Mouse (Mus musculus): ENCODE data around the gene Gpx5.
"Not testable (repeated sequence)": the region's sequence is repeated elsewhere in the genome, so short reads cannot be mapped to it uniquely, and the experiment has no call there.

The Gpx5 gene

DNA sequence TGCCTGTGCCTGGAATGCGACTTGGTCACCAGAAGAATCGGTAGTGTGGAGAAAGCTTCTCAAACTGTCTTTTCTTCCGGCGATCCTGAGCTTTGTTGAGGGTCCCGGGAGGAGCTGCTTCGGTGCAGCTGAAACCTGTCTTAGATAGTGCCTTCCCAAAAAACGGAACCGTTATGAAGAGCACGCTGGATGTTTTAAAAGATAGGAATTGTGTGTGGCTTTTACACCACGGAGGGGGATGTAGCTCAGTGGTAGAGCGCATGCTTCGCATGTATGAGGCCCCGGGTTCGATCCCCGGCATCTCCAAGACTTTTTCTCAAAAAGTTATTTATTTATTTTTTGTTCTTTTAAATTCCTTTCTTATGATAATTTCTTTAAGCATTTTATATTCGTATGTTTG lies 38.5 kb downstream of the Gpx5 start:
- DNase-seq (ENCODE audit: low read depth, low spot score): no peak
- 0 out of 2 replicates have a peak, but pooled peaks cover 2% of the 10 kb centered on the region for H3K27me3 ChIP-seq (ENCODE audit: control insufficient read depth, insufficient read depth, low read length, poor library complexity, severe bottlenecking)

DNA sequence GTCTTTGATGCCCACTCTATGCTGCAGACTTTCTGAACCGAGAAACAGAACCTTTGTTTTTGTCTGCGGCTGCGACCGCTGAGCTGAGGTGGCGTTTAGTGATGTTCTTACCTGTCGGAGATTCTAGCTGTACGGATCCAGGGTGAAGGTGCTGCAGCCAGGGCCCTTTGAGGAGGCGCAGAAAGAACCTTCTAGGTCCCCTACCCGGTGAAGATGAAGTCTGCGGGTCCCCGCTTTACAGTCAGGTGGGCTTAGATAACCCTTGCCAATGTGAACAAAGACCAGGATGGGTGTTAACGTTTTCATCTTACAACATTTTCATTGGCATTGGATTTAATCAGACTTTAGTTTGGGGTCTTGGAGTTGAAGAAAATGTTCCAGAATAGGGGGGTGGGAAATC lies 39.0 kb downstream of the Gpx5 start:
- Histone ChIP-seq H3K27me3 (ENCODE audit: control insufficient read depth, insufficient read depth, low read length, poor library complexity, severe bottlenecking) (0 out of 2 replicates have a peak, but pooled peaks cover 2% of the 10 kb centered on the region), H3K36me3 (ENCODE audit: control insufficient read depth, insufficient read depth, low read length, poor library complexity, severe bottlenecking) (no peaks in the 10 kb centered on the region)
- no peak for DNase-seq (ENCODE audit: low read depth, low spot score)

More for the DNA sequence above, 38.5 kb downstream of the Gpx5 start:
- H3K36me3 ChIP-seq (ENCODE audit: control insufficient read depth, insufficient read depth, low read length, poor library complexity, severe bottlenecking): no peaks in the 10 kb centered on the region

DNA sequence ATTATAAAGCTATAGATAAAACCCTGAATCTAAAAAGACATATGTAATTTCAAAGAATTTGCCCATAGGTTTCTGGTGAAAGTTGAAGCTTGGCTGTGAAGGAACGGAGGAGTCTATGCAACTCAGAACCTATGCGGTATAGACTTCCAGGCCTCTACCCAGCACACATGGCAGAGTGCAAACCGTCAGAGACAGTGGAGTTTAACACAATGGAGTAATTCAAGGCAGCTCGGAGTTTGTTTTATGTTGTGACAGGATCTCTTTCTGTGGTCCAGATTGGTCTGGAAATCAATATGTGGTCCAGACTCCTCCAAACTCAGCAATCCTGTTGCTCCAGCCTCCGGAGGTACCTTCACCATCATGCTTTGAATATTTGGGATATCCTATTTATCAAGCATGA lies 39.5 kb downstream of the Gpx5 start:
- DNase-seq (ENCODE audit: low read depth, low spot score): no peak
- 0 out of 2 replicates have a peak, but pooled peaks cover 2% of the 10 kb centered on the region for H3K27me3 ChIP-seq (ENCODE audit: control insufficient read depth, insufficient read depth, low read length, poor library complexity, severe bottlenecking)
- H3K36me3 ChIP-seq (ENCODE audit: control insufficient read depth, insufficient read depth, low read length, poor library complexity, severe bottlenecking): no peaks in the 10 kb centered on the region

DNA sequence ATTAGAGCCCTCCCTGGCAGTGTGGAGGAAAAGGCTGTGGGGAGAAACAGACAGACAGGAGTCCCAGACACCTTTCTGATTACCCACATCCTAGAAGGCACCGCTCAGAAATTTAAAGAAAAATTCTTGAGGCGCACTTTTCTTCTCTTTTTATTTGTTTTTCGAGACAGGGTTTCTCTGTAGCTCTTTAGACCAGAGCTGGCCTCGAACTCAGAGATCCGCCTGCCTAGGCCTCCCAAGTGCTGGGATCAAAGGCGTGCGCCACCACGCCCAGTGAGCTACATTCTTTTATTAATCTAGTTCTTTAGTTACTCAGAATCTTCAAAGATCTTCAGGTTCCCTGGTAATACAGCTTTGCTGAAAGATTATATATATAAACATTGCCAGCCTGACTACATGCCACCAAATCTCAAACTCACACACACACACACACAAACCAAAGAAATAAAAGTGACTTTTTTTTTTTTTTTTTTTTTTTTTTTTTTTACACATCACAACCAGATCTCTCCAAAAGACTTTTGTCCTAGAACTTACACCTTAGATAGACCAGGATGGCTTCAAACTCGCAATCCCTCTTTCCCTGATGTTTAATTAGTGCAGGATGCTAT lies 42.4 kb downstream of the Gpx5 start:
- H3K27me3 ChIP-seq (ENCODE audit: control insufficient read depth, insufficient read depth, low read length, poor library complexity, severe bottlenecking): 0 out of 2 replicates have a peak, but pooled peaks cover 2% of the 10 kb centered on the region

DNA sequence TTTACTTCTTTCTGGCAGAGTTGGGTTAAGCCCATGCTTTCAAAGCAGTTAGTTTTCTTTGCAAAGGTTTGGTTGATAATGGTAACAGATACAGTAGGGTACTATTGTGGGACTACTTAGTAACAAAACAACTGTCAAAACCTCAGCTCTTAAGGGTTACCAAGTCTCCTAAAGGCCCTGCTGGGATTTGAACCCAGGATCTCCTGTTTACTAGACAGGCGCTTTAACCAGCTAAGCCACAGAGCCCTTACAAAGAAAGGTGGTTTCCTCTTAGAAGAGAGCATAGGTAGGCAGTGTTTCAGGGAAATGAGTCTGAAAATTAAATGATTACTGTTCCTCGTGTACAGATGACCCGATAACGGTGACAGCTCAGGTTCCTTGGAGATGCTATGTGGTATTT lies 43.5 kb downstream of the Gpx5 start:
- no peak for DNase-seq (ENCODE audit: low read depth, low spot score)
- Histone ChIP-seq H3K27me3 (ENCODE audit: control insufficient read depth, insufficient read depth, low read length, poor library complexity, severe bottlenecking) (0 out of 2 replicates have a peak, but pooled peaks cover 2% of the 10 kb centered on the region), H3K36me3 (ENCODE audit: control insufficient read depth, insufficient read depth, low read length, poor library complexity, severe bottlenecking) (no peaks in the 10 kb centered on the region)

More for the DNA sequence above, 42.4 kb downstream of the Gpx5 start:
- H3K36me3 ChIP-seq (ENCODE audit: control insufficient read depth, insufficient read depth, low read length, poor library complexity, severe bottlenecking): no peaks in the 10 kb centered on the region
- no peak for DNase-seq (ENCODE audit: low read depth, low spot score)

DNA sequence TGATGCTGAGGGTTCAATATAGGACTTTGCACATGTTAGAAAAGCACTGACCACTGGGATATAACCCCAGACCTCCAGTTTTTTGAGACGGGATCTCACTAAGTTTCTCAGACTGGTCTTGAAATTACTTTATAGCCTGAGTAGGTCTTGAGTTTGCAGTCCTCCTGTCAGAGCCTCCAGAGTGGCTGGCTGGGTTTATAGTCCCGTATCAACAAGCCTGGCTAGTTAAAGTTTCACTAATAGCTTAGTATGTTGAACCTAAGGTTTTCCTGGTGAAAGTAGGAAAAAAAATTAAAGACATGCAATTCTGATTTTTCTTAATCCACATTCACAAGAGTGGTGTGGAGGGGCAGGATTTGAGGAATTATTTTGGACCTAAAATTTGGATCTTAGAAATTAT lies 46.3 kb downstream of the Gpx5 start:
- DNase-seq (ENCODE audit: low read depth, low spot score): no peak
- Histone ChIP-seq H3K27me3 (ENCODE audit: control insufficient read depth, insufficient read depth, low read length, poor library complexity, severe bottlenecking) (0 out of 2 replicates have a peak, but pooled peaks cover 2% of the 10 kb centered on the region), H3K36me3 (ENCODE audit: control insufficient read depth, insufficient read depth, low read length, poor library complexity, severe bottlenecking) (no peaks in the 10 kb centered on the region)

DNA sequence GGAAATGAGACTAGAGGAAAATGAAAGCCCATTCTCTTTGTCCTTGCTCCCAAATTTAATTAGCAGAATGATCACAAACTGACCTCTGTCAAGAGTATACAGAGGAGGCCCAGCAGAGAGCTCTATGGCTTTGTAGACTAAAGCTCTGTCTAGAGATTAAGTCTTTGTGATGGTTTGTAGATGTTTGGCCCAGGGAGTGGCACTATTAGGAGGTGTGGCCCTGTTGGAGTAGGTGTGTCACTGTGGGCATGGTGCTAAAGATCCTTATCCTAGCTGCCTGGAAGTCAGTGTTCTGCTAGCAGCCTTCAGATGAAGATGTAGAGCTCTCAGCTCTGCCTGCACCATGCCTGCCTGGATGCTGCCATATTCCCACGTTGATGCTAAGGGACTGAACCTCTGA lies 47.6 kb downstream of the Gpx5 start:
- DNase-seq (ENCODE audit: low read depth, low spot score); H3K36me3 ChIP-seq (ENCODE audit: control insufficient read depth, insufficient read depth, low read length, poor library complexity, severe bottlenecking); H3K27me3 ChIP-seq (ENCODE audit: control insufficient read depth, insufficient read depth, low read length, poor library complexity, severe bottlenecking): not testable (repeated sequence)

DNA sequence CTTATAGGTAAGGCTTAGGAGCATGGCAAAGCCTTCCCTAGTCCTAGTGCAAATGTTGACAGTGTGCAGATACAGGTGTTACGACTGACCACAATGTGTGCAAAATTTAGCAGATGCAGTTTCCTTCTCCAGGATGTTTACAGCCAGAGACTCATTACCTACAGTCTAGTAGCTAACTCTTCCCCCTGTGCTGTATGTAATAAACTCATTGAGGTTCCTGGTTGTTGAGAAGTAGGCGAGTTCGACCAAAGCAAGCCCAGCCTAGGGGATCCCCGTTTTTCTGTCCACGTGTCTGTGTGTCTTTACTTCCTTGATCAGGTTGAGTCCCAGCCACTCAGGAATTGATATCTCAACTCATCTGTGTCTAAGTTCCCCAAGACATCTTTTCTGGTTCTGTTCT lies 48.4 kb downstream of the Gpx5 start:
- DNase-seq (ENCODE audit: low read depth, low spot score): no peak
- Histone ChIP-seq H3K36me3 (ENCODE audit: control insufficient read depth, insufficient read depth, low read length, poor library complexity, severe bottlenecking) (no peaks in the 10 kb centered on the region), H3K27me3 (ENCODE audit: control insufficient read depth, insufficient read depth, low read length, poor library complexity, severe bottlenecking) (no peaks in the 10 kb centered on the region)

DNA sequence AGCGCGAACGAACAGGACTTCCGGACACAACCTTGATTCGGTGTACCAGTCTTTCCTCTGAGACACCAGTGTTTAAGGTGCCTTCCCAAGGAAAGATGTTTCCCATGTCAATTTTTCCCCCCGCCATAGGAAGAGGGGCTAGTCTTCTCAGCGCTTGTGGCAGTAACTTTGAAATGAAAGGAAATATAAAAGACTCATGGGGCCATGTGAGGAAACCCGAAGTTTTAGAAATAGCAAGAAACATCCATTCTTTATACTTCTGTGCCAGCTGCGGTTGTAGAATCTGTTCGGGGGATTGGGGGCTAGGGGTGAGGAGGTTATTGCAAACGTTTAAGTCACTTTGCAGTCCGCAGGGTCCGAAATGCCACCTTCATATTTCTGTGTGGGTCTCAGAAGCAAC lies 49.3 kb downstream of the Gpx5 start:
- DNase-seq (ENCODE audit: low read depth, low spot score): no peak
- Histone ChIP-seq H3K36me3 (ENCODE audit: control insufficient read depth, insufficient read depth, low read length, poor library complexity, severe bottlenecking) (no peaks in the 10 kb centered on the region), H3K27me3 (ENCODE audit: control insufficient read depth, insufficient read depth, low read length, poor library complexity, severe bottlenecking) (no peaks in the 10 kb centered on the region)

DNA sequence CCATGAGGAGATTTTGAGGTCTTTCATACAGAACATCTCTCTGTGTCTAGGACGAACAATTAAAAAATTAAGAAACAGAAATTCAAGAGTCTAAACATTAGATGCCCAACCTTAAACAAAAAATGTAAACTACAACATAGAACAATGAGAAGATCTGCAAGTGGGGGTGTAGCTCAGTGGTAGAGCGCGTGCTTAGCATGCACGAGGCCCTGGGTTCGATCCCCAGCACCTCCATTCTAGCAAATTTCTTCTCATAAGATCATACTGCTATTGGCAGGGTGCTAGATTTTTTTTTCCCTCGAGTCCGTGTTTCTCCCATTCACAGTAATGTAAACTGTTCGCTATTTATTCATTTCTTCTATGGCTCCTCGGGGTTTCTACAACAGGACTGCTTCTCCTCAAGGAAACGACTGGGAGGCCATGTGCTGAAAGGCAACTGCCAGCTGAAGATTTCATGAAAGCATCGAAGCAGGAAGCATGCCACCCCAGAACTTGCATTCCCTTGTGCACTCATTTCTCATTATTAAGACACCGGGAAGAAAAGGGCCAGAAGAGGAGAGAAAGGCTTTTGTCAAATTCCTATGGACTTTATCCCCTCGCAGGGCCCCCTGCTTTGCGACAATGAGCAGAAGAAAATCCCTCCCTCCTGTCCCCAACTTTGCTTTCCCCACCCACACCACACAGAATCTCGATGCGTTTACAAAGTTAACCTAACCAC lies 50.0 kb downstream of the Gpx5 start:
- Histone ChIP-seq H3K27me3 (ENCODE audit: control insufficient read depth, insufficient read depth, low read length, poor library complexity, severe bottlenecking) (no peaks in the 10 kb centered on the region; the same call in 1 of the 2 replicates), H3K36me3 (ENCODE audit: control insufficient read depth, insufficient read depth, low read length, poor library complexity, severe bottlenecking) (no peaks in the 10 kb centered on the region)
- DNase-seq (ENCODE audit: low read depth, low spot score): no peak

DNA sequence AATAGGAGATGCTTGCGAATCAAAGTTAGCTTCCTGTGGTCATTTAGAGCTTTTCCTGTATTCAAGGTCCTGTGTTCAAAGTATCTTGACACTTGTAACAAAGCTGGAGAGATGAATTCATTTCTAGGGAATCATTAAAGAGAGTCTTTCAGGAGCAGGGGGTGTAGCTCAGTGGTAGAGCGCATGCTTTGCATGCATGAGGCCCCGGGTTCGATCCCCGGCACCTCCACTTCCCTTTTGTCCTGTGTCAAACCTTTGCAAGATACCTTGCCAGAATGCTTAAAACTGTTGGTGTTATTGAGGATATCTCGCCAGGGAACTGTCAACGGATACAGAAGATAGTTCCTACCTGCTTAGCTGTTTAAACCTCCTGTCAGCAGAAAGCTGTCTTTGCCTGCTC lies 51.7 kb downstream of the Gpx5 start:
- no peak for DNase-seq (ENCODE audit: low read depth, low spot score)
- no peaks in the 10 kb centered on the region; the same call in 1 of the 2 replicates for H3K27me3 ChIP-seq (ENCODE audit: control insufficient read depth, insufficient read depth, low read length, poor library complexity, severe bottlenecking)
- H3K36me3 ChIP-seq (ENCODE audit: control insufficient read depth, insufficient read depth, low read length, poor library complexity, severe bottlenecking): no peaks in the 10 kb centered on the region

DNA sequence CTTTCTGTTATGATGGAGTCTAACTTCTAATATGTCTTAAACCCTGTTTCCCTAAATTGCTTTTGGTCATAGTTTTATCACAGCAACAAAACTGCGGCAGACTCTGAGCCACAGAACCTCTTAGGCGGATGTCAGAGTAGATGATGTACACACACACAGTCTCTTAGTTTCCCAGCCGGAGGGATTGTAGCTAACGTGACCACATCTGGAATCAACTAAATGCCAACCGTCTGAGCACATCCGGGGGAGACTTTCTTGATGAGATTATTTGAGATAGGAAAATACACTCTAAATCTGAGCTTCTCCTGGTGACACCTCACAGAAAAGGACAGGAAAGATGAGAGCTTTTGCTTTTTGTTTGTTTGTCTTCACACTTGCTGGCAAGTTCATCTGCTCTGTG lies 55.4 kb downstream of the Gpx5 start:
- DNase-seq (ENCODE audit: low read depth, low spot score): no peak
- H3K36me3 ChIP-seq (ENCODE audit: control insufficient read depth, insufficient read depth, low read length, poor library complexity, severe bottlenecking): no peaks in the 10 kb centered on the region
- H3K27me3 ChIP-seq (ENCODE audit: control insufficient read depth, insufficient read depth, low read length, poor library complexity, severe bottlenecking): no peaks in the 10 kb centered on the region; the same call in 1 of the 2 replicates

DNA sequence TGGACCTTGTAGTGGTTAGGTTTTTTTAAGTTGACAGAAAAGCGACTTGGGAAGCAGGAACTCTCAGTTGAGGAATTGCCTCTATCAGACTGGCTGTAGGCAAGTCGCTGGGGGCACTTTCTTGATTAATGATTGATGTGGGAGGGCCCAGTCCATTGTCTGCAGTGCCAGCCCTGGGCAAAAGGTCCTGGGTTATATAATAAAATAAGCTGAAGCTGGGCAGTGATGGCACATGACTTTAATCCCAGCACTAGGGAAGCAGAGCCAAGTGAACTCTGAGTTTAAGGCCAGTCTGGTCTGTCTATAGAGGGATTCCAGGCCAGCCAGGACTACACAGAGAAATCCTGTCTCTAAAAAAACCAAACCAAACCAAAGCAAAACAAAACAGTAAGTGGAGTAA lies 55.8 kb downstream of the Gpx5 start:
- H3K36me3 ChIP-seq (ENCODE audit: control insufficient read depth, insufficient read depth, low read length, poor library complexity, severe bottlenecking): no peaks in the 10 kb centered on the region
- no peaks in the 10 kb centered on the region; the same call in 1 of the 2 replicates for H3K27me3 ChIP-seq (ENCODE audit: control insufficient read depth, insufficient read depth, low read length, poor library complexity, severe bottlenecking)
- no peak for DNase-seq (ENCODE audit: low read depth, low spot score)

All from splenic B cell, adult 2 months (primary cell).